Mouse (Mus musculus) colon, adult 2 months (tissue): ENCODE results near the gene Tomm5. TPM values are rescaled to one million over a fixed set of nuclear protein-coding genes. Genes with fewer than 3 reads are reported as not detected.

ENCODE experiments used
- polyA plus RNA-seq: library from polyadenylated mRNA; depleted of rRNA; stranded (reverse); fragments of >200 nt; gene quantifications from 2 replicates; pipeline ENCODE4 v1.2.3, GENCODE M21; 2012; rRNA removed

The Tomm5 gene
- polyA plus RNA-seq = 74.2 and 81.0 TPM in 2 replicates

GRCm38 (mm10) chr4:45107601-45108277, at the start of gene Tomm5:
Gene Tomm5 (minus strand): TSS chr4:45108114.

DNA sequence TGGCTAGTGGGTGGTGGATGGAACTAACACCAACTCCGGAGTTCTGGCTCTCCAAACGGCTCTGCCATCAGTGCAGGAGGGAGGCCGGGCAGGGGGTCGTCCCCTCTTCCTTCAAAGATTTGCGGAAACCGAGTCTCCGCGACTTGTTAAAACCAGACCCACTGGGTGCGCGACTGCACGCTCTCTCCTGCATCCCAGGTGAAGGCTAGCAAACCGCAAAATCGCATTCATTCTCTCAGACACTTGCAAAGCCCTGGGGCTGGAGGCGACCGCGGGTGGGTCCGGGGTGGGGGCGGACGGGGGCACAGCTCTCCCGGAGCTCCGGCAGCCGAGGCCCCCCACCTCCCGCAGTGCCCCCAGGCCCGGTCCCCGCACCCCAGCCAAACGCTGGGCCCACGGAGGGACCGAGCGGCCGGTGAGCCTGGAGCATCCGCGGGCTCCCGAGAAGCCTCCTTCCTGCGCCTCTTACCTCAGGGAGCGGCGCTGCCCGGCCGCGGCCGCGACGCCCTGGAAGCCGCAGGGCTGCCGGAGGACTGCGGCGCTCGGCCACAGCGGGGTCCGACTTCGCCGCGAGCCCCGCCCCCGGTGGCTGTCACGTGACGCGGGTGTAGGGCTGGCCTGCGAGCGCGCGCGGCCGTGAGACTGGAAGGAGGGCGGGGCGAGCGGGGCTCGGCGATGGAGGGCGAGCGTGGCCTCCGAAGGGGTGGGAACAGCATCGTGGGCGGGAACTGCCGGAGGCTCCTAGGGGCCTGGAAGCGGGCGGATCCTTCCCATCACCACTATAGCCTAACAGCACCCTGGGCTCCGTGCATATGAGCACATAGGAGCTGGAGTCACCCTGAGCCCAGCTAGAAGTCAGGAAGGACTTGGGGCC, 23.7 kb downstream of the Tomm5 start, which contains the start of gene Fbxo10:
TSS of gene Fbxo10 (minus strand) at position 584 of the 874 bp plus-strand sequence.

Other genes with a start within 250 kb of the Tomm5 start
- gene Grhpr, start 126.7 kb downstream of the Tomm5 start, polyA plus RNA-seq = 38.2 and 42.9 TPM in 2 replicates
- gene Zbtb5, start 95.7 kb downstream of the Tomm5 start, polyA plus RNA-seq = 6.2 and 7.7 TPM in 2 replicates
- gene Polr1e, start 89.5 kb downstream of the Tomm5 start, polyA plus RNA-seq = 5.5 TPM in 2 replicates
- 6.0 and 7.9 TPM in 2 replicates for gene Fbxo10, start 23.5 kb downstream of the Tomm5 start, polyA plus RNA-seq
- 0.24 and 0.40 TPM in 2 replicates for gene Frmpd1, start 76.8 kb upstream of the Tomm5 start, polyA plus RNA-seq
- 1.3 and 1.7 TPM in 2 replicates for gene Trmt10b, start 189.0 kb upstream of the Tomm5 start, polyA plus RNA-seq
- gene Dcaf10, start 234.0 kb upstream of the Tomm5 start, polyA plus RNA-seq = 24.2 and 26.7 TPM in 2 replicates
- 27.6 and 28.0 TPM in 2 replicates for gene Exosc3, start 234.6 kb upstream of the Tomm5 start, polyA plus RNA-seq